Mouse (Mus musculus) neural tube, embryonic 14.5 days (tissue): Measurements from ENCODE around the gene Slc4a8. TPM values are rescaled to one million over a fixed set of nuclear protein-coding genes. Genes with fewer than 3 reads are reported as not detected.

Experiments used
- ATAC-seq: fragments of 200-750 bp; cut with Nextera tagmentation; 2 replicates; pipeline ENCODE4 v1.8.0; 2017; ENCODE audit warnings: low read depth, mild to moderate bottlenecking, moderate TSS enrichment, moderate library complexity
- H3K27ac ChIP-seq: fragments of 300-500 bp; sonication (generic); 2 replicates; pipeline ENCODE4 v1.5.1; 2014; ENCODE audit warnings: low read depth, mild to moderate bottlenecking, control low read depth, low read length, moderate library complexity, mixed read lengths
- H3K27me3 ChIP-seq: fragments of 300-500 bp; sonication (generic); 2 replicates; pipeline ENCODE4 v1.6.1; 2014; ENCODE audit warnings: low read length; ENCODE audit not compliant: control insufficient read depth, insufficient read depth
- H3K36me3 ChIP-seq: fragments of 300-500 bp; sonication (generic); 2 replicates; pipeline ENCODE4 v1.6.1; 2014; ENCODE audit warnings: low read length, mixed read lengths; ENCODE audit not compliant: control insufficient read depth, insufficient read depth
- H3K4me1 ChIP-seq: fragments of 300-500 bp; sonication (generic); 2 replicates; pipeline ENCODE4 v1.6.1; 2014; ENCODE audit warnings: low read length; ENCODE audit not compliant: control insufficient read depth, insufficient read depth
- H3K4me2 ChIP-seq: fragments of 300-500 bp; sonication (generic); 2 replicates; pipeline ENCODE4 v1.6.1; 2014; ENCODE audit warnings: mild to moderate bottlenecking, low read depth, low read length, control low read depth
- H3K4me3 ChIP-seq: fragments of 300-500 bp; sonication (generic); 2 replicates; pipeline ENCODE4 v1.5.1; 2014; ENCODE audit warnings: low read depth, low read length, control low read depth, mixed read lengths
- H3K9ac ChIP-seq: fragments of 300-500 bp; sonication (generic); replicated peaks from 2 replicates; pipeline ENCODE4 v1.6.1; 2014; ENCODE audit warnings: low read depth, mild to moderate bottlenecking, control low read depth, low read length, mixed read lengths
- H3K9me3 ChIP-seq: fragments of 300-500 bp; sonication (generic); 2 replicates; pipeline ENCODE4 v1.6.1; 2016; ENCODE audit warnings: low read length; ENCODE audit not compliant: control insufficient read depth
- WGBS: fragments of 180-500 bp; shearing (Covaris S2); extraction: QIAGEN DNeasy Blood & Tissue Kit; methylation state at CpG from one replicate; pipeline ENCODE4 v1.1.7; 2014; 5-methylcytosine and 5-hydroxymethylcytosine counted together
- polyA plus RNA-seq: library from polyadenylated mRNA; unstranded; fragments of >200 nt; fragmentation: Nextera tagmentation; extraction: Ambion mirVana; gene quantifications from 2 replicates; pipeline ENCODE4 v1.2.1, GENCODE M21; 2014

Slc4a8 gene
- polyA plus RNA-seq, 1 experiment from 2014 or later: 30.5 TPM

- Histone ChIP-seq H3K9me3 (no peaks in the 10 kb centered on the region), H3K4me1 (no peaks in the 10 kb centered on the region), H3K27me3 (no peaks in the 10 kb centered on the region), H3K4me2 (peak overlapping the region; percentile 42), H3K9ac (no peak overlapping the region), H3K36me3 (no peaks in the 10 kb centered on the region), H3K4me3 (no peak overlapping the region), H3K27ac (no peak overlapping the region)
- 21% methylated on average over 22 of the region's 26 CpGs for WGBS
- ATAC-seq: peak; percentile 63; the same call in 1 of the 2 replicates
Observed at GRCm38 (mm10) chr15:100825249-100825856, 63.8 kb downstream of the Slc4a8 start.

- Histone ChIP-seq H3K4me3 (no peak overlapping the region), H3K9me3 (no peaks in the 10 kb centered on the region), H3K4me1 (no peaks in the 10 kb centered on the region), H3K4me2 (no peak overlapping the region), H3K36me3 (no peaks in the 10 kb centered on the region), H3K27me3 (no peaks in the 10 kb centered on the region), H3K27ac (no peak overlapping the region), H3K9ac (no peak overlapping the region)
- ATAC-seq: no peak
- 84% methylated on average over 8 of the region's 8 CpGs for WGBS
Observed at GRCm38 (mm10) chr15:100826076-100826475, 64.5 kb downstream of the Slc4a8 start.

GRCm38 (mm10) chr15:100829775-100830174 is 68.2 kb downstream of the Slc4a8 start:
- Histone ChIP-seq H3K9me3 (no peaks in the 10 kb centered on the region), H3K4me1 (no peaks in the 10 kb centered on the region), H3K36me3 (no peaks in the 10 kb centered on the region), H3K27ac (no peak overlapping the region), H3K4me2 (no peak overlapping the region), H3K9ac (no peak overlapping the region), H3K27me3 (no peaks in the 10 kb centered on the region), H3K4me3 (no peak overlapping the region)
- whole genome bisulfite sequencing: 86% methylated on average over 9 of the region's 9 CpGs
- no peak for ATAC-seq

- H3K9ac ChIP-seq: no peak overlapping the region
- H3K9me3 ChIP-seq: no peaks in the 10 kb centered on the region
- no peaks in the 10 kb centered on the region for H3K4me1 ChIP-seq
- no peaks in the 10 kb centered on the region for H3K27me3 ChIP-seq
- no peaks in the 10 kb centered on the region for H3K36me3 ChIP-seq
- H3K4me2 ChIP-seq: no peak overlapping the region
- no peak for ATAC-seq
- no peak overlapping the region for H3K4me3 ChIP-seq
- 55% methylated on average over 6 of the region's 6 CpGs for WGBS
- no peak overlapping the region for H3K27ac ChIP-seq
Observed at GRCm38 (mm10) chr15:100830682-100831081, 69.1 kb downstream of the Slc4a8 start.

GRCm38 (mm10) chr15:100832144-100832543 is 70.6 kb downstream of the Slc4a8 start:
- Histone ChIP-seq H3K9ac (no peak overlapping the region), H3K36me3 (no peaks in the 10 kb centered on the region), H3K4me3 (no peak overlapping the region), H3K4me2 (no peak overlapping the region), H3K27ac (no peak overlapping the region), H3K27me3 (no peaks in the 10 kb centered on the region), H3K9me3 (no peaks in the 10 kb centered on the region), H3K4me1 (no peaks in the 10 kb centered on the region)
- no peak for ATAC-seq
- 77% methylated on average over 8 of the region's 8 CpGs for WGBS

- ATAC-seq: no peak
- no peaks in the 10 kb centered on the region for H3K4me1 ChIP-seq
- no peaks in the 10 kb centered on the region for H3K27me3 ChIP-seq
- no peak overlapping the region for H3K9ac ChIP-seq
- no peak overlapping the region for H3K4me3 ChIP-seq
- no peaks in the 10 kb centered on the region for H3K9me3 ChIP-seq
- H3K4me2 ChIP-seq: no peak overlapping the region
- no peak overlapping the region for H3K27ac ChIP-seq
- no peaks in the 10 kb centered on the region for H3K36me3 ChIP-seq
- 26% methylated on average over 7 of the region's 7 CpGs for WGBS
Observed at GRCm38 (mm10) chr15:100832784-100833183, 71.2 kb downstream of the Slc4a8 start.

GRCm38 (mm10) chr15:100836729-100837128 is 75.2 kb downstream of the Slc4a8 start:
- no peaks in the 10 kb centered on the region for H3K9me3 ChIP-seq
- no peak for ATAC-seq
- H3K27me3 ChIP-seq: no peaks in the 10 kb centered on the region
- H3K4me2 ChIP-seq: no peak overlapping the region
- H3K9ac ChIP-seq: no peak overlapping the region
- 82% methylated on average over 8 of the region's 8 CpGs for WGBS
- H3K36me3 ChIP-seq: no peaks in the 10 kb centered on the region
- H3K27ac ChIP-seq: no peak overlapping the region
- no peak overlapping the region for H3K4me3 ChIP-seq
- H3K4me1 ChIP-seq: no peaks in the 10 kb centered on the region

GRCm38 (mm10) chr15:100838607-100839207 is 77.2 kb downstream of the Slc4a8 start:
- Histone ChIP-seq H3K4me1 (no peaks in the 10 kb centered on the region), H3K36me3 (no peaks in the 10 kb centered on the region), H3K9me3 (no peaks in the 10 kb centered on the region), H3K27ac (no peak overlapping the region), H3K4me2 (no peak overlapping the region), H3K4me3 (no peak overlapping the region), H3K27me3 (no peaks in the 10 kb centered on the region), H3K9ac (no peak overlapping the region)
- 44% methylated on average over 12 of the region's 12 CpGs for WGBS
- ATAC-seq: no peak

GRCm38 (mm10) chr15:100844336-100844735 is 82.8 kb downstream of the Slc4a8 start:
- H3K27me3 ChIP-seq: no peaks in the 10 kb centered on the region
- WGBS: 81% methylated on average over 7 of the region's 7 CpGs
- no peak for ATAC-seq
- H3K27ac ChIP-seq: no peak overlapping the region
- H3K4me3 ChIP-seq: no peak overlapping the region
- H3K4me1 ChIP-seq: no peaks in the 10 kb centered on the region
- H3K9me3 ChIP-seq: no peaks in the 10 kb centered on the region
- H3K9ac ChIP-seq: no peak overlapping the region
- no peaks in the 10 kb centered on the region for H3K36me3 ChIP-seq
- H3K4me2 ChIP-seq: no peak overlapping the region
